Mouse (Mus musculus) ES-Bruce4 (cell line): ENCODE results near the gene Gnptg. TPM values are rescaled to one million over a fixed set of nuclear protein-coding genes. Genes with fewer than 3 reads are reported as not detected.

Experiments used
- H3K27ac ChIP-seq: 2 replicates; pipeline ENCODE4 v1.5.1; 2012; ENCODE audit warnings: low read length, inconsistent platforms; ENCODE audit not compliant: insufficient read depth
- H3K27me3 ChIP-seq: 2 replicates; pipeline ENCODE4 v1.6.1; 2012; ENCODE audit warnings: mild to moderate bottlenecking, low read length, inconsistent platforms; ENCODE audit not compliant: control insufficient read depth, poor library complexity, insufficient read depth, severe bottlenecking
- H3K36me3 ChIP-seq: 2 replicates; pipeline ENCODE4 v1.6.1; 2012; ENCODE audit warnings: inconsistent platforms, mild to moderate bottlenecking, low read length, moderate library complexity; ENCODE audit not compliant: control insufficient read depth, poor library complexity, insufficient read depth, severe bottlenecking
- H3K4me1 ChIP-seq: one replicate; pipeline ENCODE4 v1.8.1; 2011; ENCODE audit warnings: low read length; ENCODE audit not compliant: control insufficient read depth, insufficient read depth
- H3K4me3 ChIP-seq: 2 replicates; pipeline ENCODE4 v1.5.1; 2011; ENCODE audit warnings: low read depth, mild to moderate bottlenecking, low read length
- H3K9ac ChIP-seq: 2 replicates; pipeline ENCODE4 v1.6.1; 2012; ENCODE audit warnings: low read depth, mild to moderate bottlenecking, inconsistent platforms; ENCODE audit not compliant: poor library complexity, severe bottlenecking
- H3K9me3 ChIP-seq: replicated peaks from 2 replicates; pipeline ENCODE4 v1.6.1; 2012; ENCODE audit warnings: mild to moderate bottlenecking, low read length, inconsistent platforms; ENCODE audit not compliant: control insufficient read depth, poor library complexity, insufficient read depth, severe bottlenecking
- CTCF ChIP-seq: IDR thresholded peaks from one replicate; pipeline ENCODE4 v1.8.1; 2011; ENCODE audit warnings: low read depth, low read length
- EP300 ChIP-seq: IDR thresholded peaks from 2 replicates; pipeline ENCODE4 v1.6.1; 2011; ENCODE audit warnings: low read depth, low read length; ENCODE audit not compliant: insufficient read depth
- POLR2A ChIP-seq: IDR thresholded peaks from one replicate; pipeline ENCODE4 v1.8.1; 2011; ENCODE audit warnings: low read length; ENCODE audit not compliant: insufficient read depth
- polyA plus RNA-seq: library from polyadenylated mRNA; stranded (reverse); fragments of >200 nt; gene quantifications from 2 replicates; pipeline ENCODE4 v1.2.4, GENCODE M21; 2011; ENCODE audit warnings: low read depth; ENCODE audit not compliant: missing spikeins, insufficient read depth, insufficient read length

Gene Gnptg
- polyA plus RNA-seq, 1 experiment: 15.2 TPM

DNA sequence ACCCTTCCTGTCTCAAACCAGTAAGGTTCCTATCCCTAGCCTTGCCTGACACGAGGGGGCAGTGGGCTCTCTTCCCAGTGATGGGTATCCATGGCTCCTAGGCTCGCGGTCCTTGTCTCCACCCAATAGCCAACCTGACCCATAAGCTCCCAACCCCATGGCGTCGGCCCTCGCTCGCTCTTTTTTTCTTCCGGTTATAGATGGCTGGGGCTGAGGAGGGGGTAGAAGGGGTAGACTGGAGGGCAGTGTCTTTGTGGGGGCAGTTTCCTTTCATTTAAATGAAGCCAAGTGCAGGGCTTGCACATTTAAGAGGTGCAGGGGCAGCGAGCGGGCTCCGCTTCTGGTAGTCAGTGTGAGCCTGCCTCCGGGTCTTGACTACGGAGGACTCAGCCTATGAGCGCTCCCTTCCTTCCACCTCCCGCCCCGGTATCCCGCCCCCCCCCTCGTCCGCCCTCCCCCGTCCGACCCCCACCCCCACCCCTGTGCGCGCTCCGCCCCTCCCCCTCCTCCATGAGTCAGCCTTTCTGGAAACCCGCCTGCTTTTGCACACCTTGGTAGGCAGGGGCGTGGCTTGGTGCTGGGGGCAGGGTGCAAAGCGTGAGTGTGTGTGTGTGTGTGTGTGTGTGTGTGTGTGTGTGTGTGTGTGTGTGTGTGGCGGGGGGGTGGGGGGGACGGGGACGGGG lies 18.0 kb downstream of the Gnptg start:
- Histone ChIP-seq H3K27ac (peak overlapping the region; percentile 53), H3K4me3 (peak overlapping the region; percentile 71), H3K36me3 (no peaks in the 10 kb centered on the region), H3K4me1 (peaks cover 2% of the 10 kb centered on the region), H3K27me3 (no peaks in the 10 kb centered on the region), H3K9me3 (no peaks in the 10 kb centered on the region), H3K9ac (peak overlapping the region; percentile 60)
- no peak for TF ChIP-seq EP300
- TF ChIP-seq CTCF: no peak
- no peak for TF ChIP-seq POLR2A

- no peaks in the 10 kb centered on the region for H3K27me3 ChIP-seq
- H3K4me3 ChIP-seq: no peak overlapping the region
- no peaks in the 10 kb centered on the region for H3K36me3 ChIP-seq
- peaks cover 2% of the 10 kb centered on the region for H3K4me1 ChIP-seq
- no peak overlapping the region for H3K27ac ChIP-seq
- no peaks in the 10 kb centered on the region for H3K9me3 ChIP-seq
- no peak overlapping the region for H3K9ac ChIP-seq
- TF ChIP-seq POLR2A (no peak), EP300 (no peak), CTCF (no peak)
Observed at GRCm38 (mm10) chr17:25220746-25221145, 19.2 kb downstream of the Gnptg start.

DNA sequence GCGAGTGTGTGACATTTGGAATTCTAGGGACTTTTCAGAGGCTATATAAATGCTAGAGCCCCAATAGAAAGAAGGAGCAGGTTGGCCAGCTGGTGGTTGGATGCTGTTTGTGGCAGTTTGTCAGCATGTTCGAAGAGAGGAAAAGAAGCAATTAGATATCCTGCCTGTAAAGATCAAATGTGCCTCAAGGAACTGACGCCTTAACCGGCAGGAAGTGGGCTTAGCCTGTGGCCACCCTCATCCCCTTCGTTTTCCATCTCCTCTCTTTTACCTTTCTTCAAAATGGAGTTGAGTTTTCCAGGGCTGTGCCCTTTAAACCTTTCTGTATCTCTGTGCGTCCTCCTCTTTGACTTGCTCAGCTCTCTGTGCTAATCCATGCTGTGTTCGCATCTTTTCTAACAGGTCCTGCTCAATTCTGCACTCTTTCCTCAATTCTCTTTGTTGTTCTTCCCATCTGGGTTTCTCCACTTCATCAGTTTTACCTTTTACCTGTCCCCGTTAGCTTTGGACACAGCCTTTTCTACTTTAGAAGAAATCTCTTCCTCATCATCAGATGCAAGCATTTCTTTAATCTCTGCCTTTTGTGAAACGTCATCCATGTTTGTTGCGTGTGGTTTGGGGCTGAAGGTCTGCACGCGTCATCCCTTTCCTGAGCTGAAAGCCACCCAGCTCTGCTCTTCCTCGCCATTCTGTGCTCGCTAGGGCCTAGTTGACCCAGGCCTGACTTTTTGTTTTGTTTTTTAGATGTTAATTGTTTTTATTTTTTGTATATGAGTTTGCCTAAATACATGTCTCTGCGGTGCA lies 20.2 kb downstream of the Gnptg start:
- Histone ChIP-seq H3K9ac (no peak overlapping the region), H3K27me3 (no peaks in the 10 kb centered on the region), H3K27ac (no peak overlapping the region), H3K9me3 (no peaks in the 10 kb centered on the region), H3K4me3 (no peak overlapping the region), H3K4me1 (peaks cover 2% of the 10 kb centered on the region), H3K36me3 (no peaks in the 10 kb centered on the region)
- TF ChIP-seq EP300 (no peak), CTCF (no peak), POLR2A (no peak)

GRCm38 (mm10) chr17:25218967-25219366 lies 21.0 kb downstream of the Gnptg start:
- Histone ChIP-seq H3K9me3 (no peaks in the 10 kb centered on the region), H3K27ac (no peak overlapping the region), H3K36me3 (0 out of 2 replicates have a peak, but pooled peaks cover 2% of the 10 kb centered on the region), H3K27me3 (no peaks in the 10 kb centered on the region), H3K4me1 (peaks cover 2% of the 10 kb centered on the region), H3K4me3 (no peak overlapping the region), H3K9ac (no peak overlapping the region)
- TF ChIP-seq EP300 (no peak), POLR2A (no peak), CTCF (no peak)

GRCm38 (mm10) chr17:25215431-25215830 lies 24.5 kb downstream of the Gnptg start:
- Histone ChIP-seq H3K4me3 (no peak overlapping the region), H3K27me3 (no peaks in the 10 kb centered on the region), H3K9me3 (no peaks in the 10 kb centered on the region), H3K27ac (no peak overlapping the region), H3K9ac (no peak overlapping the region), H3K36me3 (peaks cover 10% of the 10 kb centered on the region), H3K4me1 (no peaks in the 10 kb centered on the region)
- TF ChIP-seq CTCF: no peak

GRCm38 (mm10) chr17:25211705-25212104 lies 28.2 kb downstream of the Gnptg start:
- Histone ChIP-seq H3K27ac (no peak overlapping the region), H3K4me1 (no peaks in the 10 kb centered on the region), H3K9me3 (no peaks in the 10 kb centered on the region), H3K27me3 (no peaks in the 10 kb centered on the region), H3K9ac (no peak overlapping the region), H3K4me3 (no peak overlapping the region), H3K36me3 (peaks cover 16% of the 10 kb centered on the region)
- no peak for TF ChIP-seq CTCF
- no peak for TF ChIP-seq POLR2A
